Mouse (Mus musculus) liver, embryonic 11.5 days (tissue): Measurements from ENCODE around the gene Eci1. TPM values are rescaled to one million over a fixed set of nuclear protein-coding genes. Genes with fewer than 3 reads are reported as not detected.

Experiments used
- ATAC-seq: fragments of 200-750 bp; cut with Nextera tagmentation; replicated peaks from 2 replicates; pipeline ENCODE4 v1.8.0; 2017; ENCODE audit warnings: moderate number of reproducible peaks, mild to moderate bottlenecking, moderate TSS enrichment, moderate library complexity; ENCODE audit not compliant: low FRiP score
- DNase-seq: peaks from one replicate; pipeline ENCODE4 v3.0.0-alpha.2; 2017; ENCODE audit warnings: low spot score
- H3K27ac ChIP-seq: fragments of 300-500 bp; sonication (generic); 2 replicates; pipeline ENCODE4 v1.5.1; 2014; ENCODE audit warnings: mild to moderate bottlenecking, low read depth, low read length, control low read depth
- H3K27me3 ChIP-seq: fragments of 300-500 bp; sonication (generic); replicated peaks from 2 replicates; pipeline ENCODE4 v1.6.1; 2014; ENCODE audit warnings: low read length, mixed read lengths; ENCODE audit not compliant: control insufficient read depth, insufficient read depth
- H3K36me3 ChIP-seq: fragments of 300-500 bp; sonication (generic); 2 replicates; pipeline ENCODE4 v1.6.1; 2014; ENCODE audit warnings: mild to moderate bottlenecking, low read length, moderate library complexity, mixed read lengths; ENCODE audit not compliant: control insufficient read depth, insufficient read depth
- H3K4me1 ChIP-seq: fragments of 300-500 bp; sonication (generic); replicated peaks from 2 replicates; pipeline ENCODE4 v1.6.1; 2014; ENCODE audit warnings: low read length, mixed read lengths; ENCODE audit not compliant: control insufficient read depth, insufficient read depth
- H3K4me2 ChIP-seq: fragments of 300-500 bp; sonication (generic); 2 replicates; pipeline ENCODE4 v1.6.1; 2014; ENCODE audit warnings: mild to moderate bottlenecking, control low read depth, moderate library complexity
- H3K4me3 ChIP-seq: fragments of 300-500 bp; sonication (generic); 2 replicates; pipeline ENCODE4 v1.5.1; 2014; ENCODE audit warnings: low read depth, low read length, control low read depth
- H3K9ac ChIP-seq: fragments of 300-500 bp; sonication (generic); 2 replicates; pipeline ENCODE4 v1.6.1; 2014; ENCODE audit warnings: low read depth, low read length, control low read depth
- H3K9me3 ChIP-seq: fragments of 300-500 bp; sonication (generic); 2 replicates; pipeline ENCODE4 v1.6.1; 2016; ENCODE audit warnings: low read length, inconsistent platforms, mixed read lengths; ENCODE audit not compliant: control insufficient read depth
- WGBS: fragments of 180-500 bp; shearing (Covaris S2); extraction: QIAGEN DNeasy Blood & Tissue Kit; methylation state at CpG from one replicate; pipeline ENCODE4 v1.1.7; 2014; 5-methylcytosine and 5-hydroxymethylcytosine counted together
- polyA plus RNA-seq: library from polyadenylated mRNA; unstranded; fragments of >200 nt; fragmentation: Nextera tagmentation; extraction: Ambion mirVana; gene quantifications from 2 replicates; pipeline ENCODE4 v1.2.1, GENCODE M21; 2014

The Eci1 gene
- polyA plus RNA-seq, 1 experiment from 2014 or later: 126 TPM

DNA sequence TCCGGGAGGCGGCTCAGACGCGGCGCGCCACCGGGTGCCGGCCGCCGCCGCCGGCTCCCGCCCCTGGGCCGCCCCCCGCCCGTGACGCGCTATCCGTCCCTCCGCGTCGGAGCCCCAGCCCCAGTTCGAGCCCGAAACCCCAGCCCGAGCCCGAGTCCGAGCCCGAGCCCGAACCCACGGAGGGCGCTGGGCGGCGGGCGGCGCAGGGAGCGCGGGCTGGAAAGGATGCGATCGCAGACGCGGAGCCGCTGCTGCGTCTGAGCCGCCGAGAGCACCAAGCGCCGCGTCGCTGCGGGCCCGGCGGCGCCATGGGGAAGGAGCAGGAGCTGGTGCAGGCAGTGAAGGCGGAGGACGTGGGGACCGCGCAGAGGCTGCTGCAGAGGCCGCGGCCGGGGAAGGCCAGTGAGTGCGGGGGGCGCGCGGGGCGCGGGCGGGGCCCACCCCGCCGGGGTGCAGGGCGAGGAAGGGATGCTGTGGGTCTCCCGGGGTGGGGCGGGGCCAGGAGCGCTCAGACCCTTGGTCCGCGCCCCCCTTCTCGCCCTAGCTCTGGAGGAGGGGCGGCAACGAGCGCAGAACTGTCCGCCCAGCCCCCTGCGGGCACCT lies 62.3 kb downstream of the Eci1 start:
- peak overlapping the region; percentile 56 for H3K9ac ChIP-seq
- ATAC-seq (peak; percentile 26; the same call in 1 of the 2 replicates), DNase-seq (no peak)
- no peaks in the 10 kb centered on the region for H3K9me3 ChIP-seq
- H3K4me2 ChIP-seq: peak overlapping the region; percentile 92
- peaks cover 14% of the 10 kb centered on the region; the same call in 1 of the 2 replicates for H3K4me1 ChIP-seq
- H3K36me3 ChIP-seq: no peaks in the 10 kb centered on the region
- WGBS: under 1% methylated on average over 76 of the region's 81 CpGs
- H3K27ac ChIP-seq: no peak overlapping the region
- peak overlapping the region; percentile 64 for H3K4me3 ChIP-seq
- H3K27me3 ChIP-seq: peaks cover 41% of the 10 kb centered on the region

Other genes starting within 250 kb of the Eci1 start
- 13.3 and 14.5 TPM in 2 replicates for gene Tbc1d24, start 221.1 kb upstream of the Eci1 start, polyA plus RNA-seq
- 2.3 and 2.7 TPM in 2 replicates for gene Ntn3, start 217.1 kb upstream of the Eci1 start, polyA plus RNA-seq
- 16.6 and 17.2 TPM in 2 replicates for gene Tedc2, start 205.8 kb upstream of the Eci1 start, polyA plus RNA-seq
- gene Ccnf, start 175.2 kb upstream of the Eci1 start, polyA plus RNA-seq: 95.6 and 107 TPM in 2 replicates
- gene Abca17, start 75.6 kb upstream of the Eci1 start, polyA plus RNA-seq: 0.19 TPM in 1 of 2 replicates, not detected in the other
- 30.4 and 30.7 TPM in 2 replicates for gene Abca3, start 74.7 kb upstream of the Eci1 start, polyA plus RNA-seq
- gene Rnps1, start 12.1 kb upstream of the Eci1 start, polyA plus RNA-seq: 336 and 347 TPM in 2 replicates
- 1.1 and 1.3 TPM in 2 replicates for gene Dnase1l2, start 16.5 kb downstream of the Eci1 start, polyA plus RNA-seq
- gene E4f1, start 43.7 kb downstream of the Eci1 start, polyA plus RNA-seq: 20.0 and 23.5 TPM in 2 replicates
- gene Pgp, start 43.8 kb downstream of the Eci1 start, polyA plus RNA-seq: 119 and 123 TPM in 2 replicates
- gene Bricd5, start 47.2 kb downstream of the Eci1 start, polyA plus RNA-seq: 0.25 and 0.26 TPM in 2 replicates
- gene Mlst8, start 52.4 kb downstream of the Eci1 start, polyA plus RNA-seq: 22.3 TPM in 2 replicates
- 0.47 and 0.56 TPM in 2 replicates for gene Caskin1, start 62.0 kb downstream of the Eci1 start, polyA plus RNA-seq
- gene Traf7, start 101.3 kb downstream of the Eci1 start, polyA plus RNA-seq: 81.0 and 90.7 TPM in 2 replicates
- gene Rab26, start 107.6 kb downstream of the Eci1 start, polyA plus RNA-seq: 2.0 and 2.4 TPM in 2 replicates
- 8.7 and 12.2 TPM in 2 replicates for gene Pkd1, start 123.2 kb downstream of the Eci1 start, polyA plus RNA-seq
- 53.5 and 55.2 TPM in 2 replicates for gene Tsc2, start 206.0 kb downstream of the Eci1 start, polyA plus RNA-seq
- gene Nthl1, start 206.0 kb downstream of the Eci1 start, polyA plus RNA-seq: 21.0 and 23.7 TPM in 2 replicates
- gene Slc9a3r2, start 223.7 kb downstream of the Eci1 start, polyA plus RNA-seq: 23.6 and 25.1 TPM in 2 replicates
- 0.31 and 0.47 TPM in 2 replicates for gene Npw, start 231.8 kb downstream of the Eci1 start, polyA plus RNA-seq
- gene Zfp598, start 243.0 kb downstream of the Eci1 start, polyA plus RNA-seq: 37.4 and 38.3 TPM in 2 replicates